Mouse (Mus musculus) right cerebral cortex, postnatal 10 days (tissue): ENCODE results near the gene Krtdap.

Experiments used
- DNase-seq, 2 experiments: peaks; one replicate each; pipeline ENCODE4 v3.0.0; 2021; ENCODE audit warnings: low spot score in 2 of 2

Gene Krtdap

GRCm38 (mm10) chr7:30837277-30837676 is 49.6 kb downstream of the Krtdap start:
- no peak for DNase-seq

- DNase-seq, result no peak
Measured at GRCm38 (mm10) chr7:30840306-30840705, 52.6 kb downstream of the Krtdap start.
